Mouse (Mus musculus) embryonic facial prominence, embryonic 11.5 days (tissue): ENCODE measurements around the gene Adgrl2. TPM values are rescaled to one million over a fixed set of nuclear protein-coding genes. Genes with fewer than 3 reads are reported as not detected.

Experiments
- ATAC-seq: fragments of 200-750 bp; cut with Nextera tagmentation; replicated peaks from 2 replicates; pipeline ENCODE4 v1.8.0; 2017; ENCODE audit warnings: low read depth; ENCODE audit not compliant: insufficient number of reproducible peaks, low FRiP score, low TSS enrichment
- DNase-seq: peaks from one replicate; pipeline ENCODE4 v3.0.0-alpha.2; 2015; ENCODE audit warnings: low spot score
- H3K27ac ChIP-seq: fragments of 300-500 bp; sonication (generic); replicated peaks from 2 replicates; pipeline ENCODE4 v1.5.1; 2014; ENCODE audit warnings: mild to moderate bottlenecking, low read depth, low read length, control low read depth
- H3K27me3 ChIP-seq: fragments of 300-500 bp; sonication (generic); 2 replicates; pipeline ENCODE4 v1.6.1; 2014; ENCODE audit warnings: mild to moderate bottlenecking, low read length, moderate library complexity, mixed read lengths; ENCODE audit not compliant: control insufficient read depth, insufficient read depth
- H3K36me3 ChIP-seq: fragments of 300-500 bp; sonication (generic); replicated peaks from 2 replicates; pipeline ENCODE4 v1.6.1; 2014; ENCODE audit warnings: low read depth, mild to moderate bottlenecking, low read length, moderate library complexity, mixed read lengths; ENCODE audit not compliant: control insufficient read depth, insufficient read depth
- H3K4me1 ChIP-seq: fragments of 300-500 bp; sonication (generic); 2 replicates; pipeline ENCODE4 v1.6.1; 2014; ENCODE audit warnings: low read length, mixed read lengths; ENCODE audit not compliant: control insufficient read depth, insufficient read depth
- H3K4me2 ChIP-seq: fragments of 300-500 bp; sonication (generic); 2 replicates; pipeline ENCODE4 v1.6.1; 2014; ENCODE audit warnings: low read depth, mild to moderate bottlenecking, control low read depth, low read length, moderate library complexity
- H3K4me3 ChIP-seq: fragments of 300-500 bp; sonication (generic); 2 replicates; pipeline ENCODE4 v1.5.1; 2014; ENCODE audit warnings: low read depth, low read length, control low read depth
- H3K9ac ChIP-seq: fragments of 300-500 bp; sonication (generic); replicated peaks from 2 replicates; pipeline ENCODE4 v1.6.1; 2014; ENCODE audit warnings: mild to moderate bottlenecking, control low read depth, low read length
- H3K9me3 ChIP-seq: fragments of 300-500 bp; sonication (generic); replicated peaks from 2 replicates; pipeline ENCODE4 v1.6.1; 2016; ENCODE audit warnings: mild to moderate bottlenecking, low read length, inconsistent platforms, mixed read lengths; ENCODE audit not compliant: control insufficient read depth
- WGBS: fragments of 180-500 bp; shearing (Covaris S2); extraction: QIAGEN DNeasy Blood & Tissue Kit; methylation state at CpG from one replicate; pipeline ENCODE4 v1.1.7; 2014; 5-methylcytosine and 5-hydroxymethylcytosine counted together
- polyA plus RNA-seq: library from polyadenylated mRNA; unstranded; fragments of >200 nt; fragmentation: Nextera tagmentation; extraction: Ambion mirVana; gene quantifications from 2 replicates; pipeline ENCODE4 v1.2.1, GENCODE M21; 2014

Gene Adgrl2
- polyA plus RNA-seq, 1 experiment from 2014 or later: 113 TPM

DNA sequence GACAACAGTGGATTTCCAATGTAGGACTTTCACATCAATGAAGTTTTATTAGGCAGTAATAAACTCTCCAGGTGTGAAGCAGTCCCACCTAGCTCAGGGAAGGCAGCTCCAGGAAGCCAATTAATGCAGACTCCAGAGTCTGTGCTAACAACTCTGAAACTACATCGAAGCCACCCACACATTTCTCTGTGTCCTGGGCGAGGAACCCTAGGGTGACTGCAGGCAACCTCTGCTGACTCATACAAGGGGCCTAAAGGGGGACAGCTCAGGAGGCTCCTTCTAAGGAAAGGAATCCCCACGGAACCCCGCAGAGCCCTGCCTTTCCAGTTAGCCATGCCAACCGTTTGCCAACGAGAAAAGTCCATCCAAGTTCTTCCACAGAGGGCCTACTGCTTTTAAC is 90.5 kb downstream of the Adgrl2 start:
- no peak overlapping the region for H3K27ac ChIP-seq
- no peak overlapping the region for H3K4me2 ChIP-seq
- no peaks in the 10 kb centered on the region; the same call in 1 of the 2 replicates for H3K4me1 ChIP-seq
- no peaks in the 10 kb centered on the region for H3K36me3 ChIP-seq
- no peaks in the 10 kb centered on the region for H3K9me3 ChIP-seq
- no peak overlapping the region for H3K4me3 ChIP-seq
- DNase-seq (no peak), ATAC-seq (no peak)
- WGBS: 49% methylated on average over 6 of the region's 6 CpGs
- no peak overlapping the region for H3K9ac ChIP-seq
- H3K27me3 ChIP-seq: no peaks in the 10 kb centered on the region

DNA sequence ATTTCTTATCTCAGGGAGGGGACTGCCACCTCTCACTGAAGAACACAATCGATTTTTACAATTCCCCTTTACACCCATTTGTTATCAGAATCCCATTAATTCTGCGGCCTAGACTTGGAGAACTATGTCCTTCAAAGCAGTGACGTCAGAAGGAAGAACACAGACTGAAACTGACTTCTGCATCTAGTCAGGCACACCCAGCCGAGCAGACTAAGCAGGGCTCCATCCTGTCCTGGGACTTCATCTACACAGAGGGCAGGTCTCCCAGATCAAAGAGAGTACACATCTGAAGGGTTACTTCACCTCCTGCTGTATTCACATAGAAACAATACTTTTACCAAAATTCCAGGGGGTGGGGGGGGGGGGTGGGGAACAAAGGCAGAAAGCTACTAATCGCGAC is 90.9 kb downstream of the Adgrl2 start:
- no peak overlapping the region for H3K27ac ChIP-seq
- H3K4me2 ChIP-seq: no peak overlapping the region
- no peak overlapping the region for H3K9ac ChIP-seq
- no peaks in the 10 kb centered on the region for H3K9me3 ChIP-seq
- no peak overlapping the region for H3K4me3 ChIP-seq
- 0 out of 2 replicates have a peak, but pooled peaks have one; percentile 45 for ATAC-seq
- no peaks in the 10 kb centered on the region; the same call in 1 of the 2 replicates for H3K4me1 ChIP-seq
- H3K27me3 ChIP-seq: no peaks in the 10 kb centered on the region
- DNase-seq: no peak
- no peaks in the 10 kb centered on the region for H3K36me3 ChIP-seq
- 62% methylated on average over 6 of the region's 6 CpGs for WGBS

DNA sequence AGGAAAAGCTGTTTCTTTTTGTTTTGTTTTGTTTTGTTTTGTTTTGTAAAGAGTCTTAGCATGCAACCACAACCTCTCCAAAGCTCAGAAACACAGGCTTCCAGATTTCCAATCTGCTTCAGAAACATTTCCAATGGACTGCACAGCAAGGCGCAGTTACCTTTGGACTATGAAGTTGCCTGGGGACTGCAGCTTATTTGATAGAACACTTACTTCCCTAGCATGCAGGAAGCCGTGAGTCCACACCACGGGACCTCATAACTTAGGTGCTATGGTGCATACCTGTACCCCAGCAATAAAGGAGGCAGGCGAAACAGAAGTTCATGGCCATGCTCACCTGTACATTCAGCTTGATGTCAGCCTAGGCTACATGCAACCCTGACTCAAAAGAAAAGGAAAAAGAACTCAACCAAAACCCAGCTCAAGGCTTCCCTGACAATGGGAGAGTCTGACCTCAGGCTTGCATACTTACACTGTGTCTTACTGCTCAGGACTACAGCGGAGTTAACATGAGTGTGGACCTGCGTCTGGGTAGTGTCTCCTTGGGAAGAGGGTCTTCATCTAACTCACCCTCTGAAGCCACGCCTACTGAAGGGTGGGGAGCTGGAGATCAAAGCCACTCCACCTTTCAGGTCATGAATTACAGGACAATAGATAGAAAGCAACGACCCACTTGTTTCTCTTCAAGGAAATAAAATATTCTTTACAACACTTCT is 91.7 kb downstream of the Adgrl2 start:
- Histone ChIP-seq H3K27me3 (no peaks in the 10 kb centered on the region), H3K27ac (no peak overlapping the region), H3K4me1 (no peaks in the 10 kb centered on the region; the same call in 1 of the 2 replicates), H3K4me2 (no peak overlapping the region), H3K9ac (no peak overlapping the region), H3K4me3 (no peak overlapping the region), H3K36me3 (no peaks in the 10 kb centered on the region), H3K9me3 (no peaks in the 10 kb centered on the region)
- ATAC-seq: no peak
- no peak for DNase-seq
- 82% methylated on average over 8 of the region's 8 CpGs for WGBS

DNA sequence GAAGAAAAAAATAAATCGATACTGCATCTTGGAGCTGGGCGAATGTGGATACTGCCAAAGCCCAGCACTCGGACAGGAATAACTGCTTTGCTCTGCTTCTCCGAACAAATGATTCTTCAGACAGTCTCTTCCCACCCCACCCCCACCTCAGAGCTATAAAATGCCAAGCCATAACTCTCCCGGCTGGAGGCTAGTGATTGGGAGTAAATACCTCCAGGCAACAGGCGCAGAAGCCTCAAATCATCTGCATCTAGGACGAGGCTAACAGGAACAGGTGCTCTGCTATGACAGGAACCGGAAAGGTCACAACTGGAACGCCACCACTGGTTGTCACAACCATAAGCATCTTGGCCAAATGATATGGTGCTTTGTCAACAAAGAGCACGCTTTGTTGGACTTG is 94.1 kb downstream of the Adgrl2 start:
- Histone ChIP-seq H3K9me3 (no peaks in the 10 kb centered on the region), H3K4me1 (no peaks in the 10 kb centered on the region; the same call in 1 of the 2 replicates)
- WGBS: 75% methylated on average over 10 of the region's 10 CpGs

DNA sequence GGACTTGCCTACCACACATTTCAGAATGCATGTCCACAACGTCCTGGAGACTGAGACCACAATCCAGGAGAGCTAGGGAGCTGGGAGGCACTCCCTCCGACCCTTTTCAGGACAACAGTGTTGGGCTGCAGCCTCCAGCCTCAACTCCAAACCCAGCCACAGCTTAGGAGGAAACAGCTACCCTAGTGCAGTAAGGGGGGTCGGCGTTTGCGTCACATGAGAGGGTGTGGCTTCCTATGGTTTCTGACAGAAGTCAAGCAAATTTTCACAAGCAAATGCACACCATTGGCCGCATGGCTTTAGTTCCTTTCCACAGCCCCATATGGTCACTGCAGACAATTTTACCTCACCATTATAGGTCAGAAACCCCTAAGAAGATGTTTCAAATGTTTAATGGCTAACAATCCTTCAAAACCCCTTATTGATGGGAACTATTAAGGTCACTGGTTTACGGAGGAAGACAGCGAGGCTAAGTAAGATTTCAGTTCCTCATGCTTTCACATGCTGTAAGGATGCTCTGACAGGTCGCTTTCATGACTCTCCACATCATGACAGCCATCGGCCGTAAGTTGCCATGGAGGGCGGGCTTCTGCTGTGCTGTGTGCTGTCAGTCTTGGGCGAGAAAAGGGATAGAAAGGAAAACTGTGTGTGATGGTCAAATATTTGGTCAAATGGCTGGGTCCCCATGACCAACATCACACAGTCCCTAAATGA is 94.8 kb downstream of the Adgrl2 start:
- no peaks in the 10 kb centered on the region for H3K36me3 ChIP-seq
- H3K9ac ChIP-seq: no peak overlapping the region
- ATAC-seq: no peak
- H3K4me3 ChIP-seq: no peak overlapping the region
- H3K27ac ChIP-seq: no peak overlapping the region
- no peaks in the 10 kb centered on the region for H3K9me3 ChIP-seq
- no peaks in the 10 kb centered on the region for H3K27me3 ChIP-seq
- no peak overlapping the region for H3K4me2 ChIP-seq
- no peak for DNase-seq
- H3K4me1 ChIP-seq: no peaks in the 10 kb centered on the region; the same call in 1 of the 2 replicates
- WGBS: 81% methylated on average over 13 of the region's 13 CpGs

More for the DNA sequence above, 94.1 kb downstream of the Adgrl2 start:
- no peaks in the 10 kb centered on the region for H3K27me3 ChIP-seq
- ATAC-seq: no peak
- H3K27ac ChIP-seq: no peak overlapping the region
- no peak overlapping the region for H3K4me2 ChIP-seq
- H3K4me3 ChIP-seq: no peak overlapping the region
- DNase-seq: no peak
- no peaks in the 10 kb centered on the region for H3K36me3 ChIP-seq
- no peak overlapping the region for H3K9ac ChIP-seq

DNA sequence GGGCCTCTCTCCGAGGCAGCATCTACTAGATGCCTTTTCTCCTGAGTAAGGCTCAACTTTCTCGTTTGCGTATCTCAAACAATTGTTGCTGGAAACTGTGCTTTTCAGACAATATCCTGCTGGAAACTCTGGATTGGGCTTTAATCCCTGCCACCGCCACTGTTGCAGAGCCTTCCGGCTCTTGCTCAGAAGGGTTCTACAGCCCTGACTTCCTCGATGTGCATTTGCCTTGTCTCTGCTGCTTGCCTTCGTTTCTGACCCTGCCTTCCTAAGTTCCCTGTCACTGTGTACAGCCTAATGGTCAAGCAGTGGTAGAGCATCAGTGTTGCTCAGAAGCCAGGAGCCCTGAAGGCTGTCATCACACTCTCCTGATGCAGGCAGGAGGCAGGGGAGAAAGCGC is 95.5 kb downstream of the Adgrl2 start:
- WGBS: 83% methylated on average over 8 of the region's 8 CpGs
- Histone ChIP-seq H3K4me2 (no peak overlapping the region), H3K9me3 (no peaks in the 10 kb centered on the region), H3K9ac (no peak overlapping the region), H3K36me3 (no peaks in the 10 kb centered on the region), H3K27ac (no peak overlapping the region), H3K4me1 (no peaks in the 10 kb centered on the region; the same call in 1 of the 2 replicates), H3K4me3 (no peak overlapping the region), H3K27me3 (no peaks in the 10 kb centered on the region)
- DNase-seq (no peak), ATAC-seq (no peak)

DNA sequence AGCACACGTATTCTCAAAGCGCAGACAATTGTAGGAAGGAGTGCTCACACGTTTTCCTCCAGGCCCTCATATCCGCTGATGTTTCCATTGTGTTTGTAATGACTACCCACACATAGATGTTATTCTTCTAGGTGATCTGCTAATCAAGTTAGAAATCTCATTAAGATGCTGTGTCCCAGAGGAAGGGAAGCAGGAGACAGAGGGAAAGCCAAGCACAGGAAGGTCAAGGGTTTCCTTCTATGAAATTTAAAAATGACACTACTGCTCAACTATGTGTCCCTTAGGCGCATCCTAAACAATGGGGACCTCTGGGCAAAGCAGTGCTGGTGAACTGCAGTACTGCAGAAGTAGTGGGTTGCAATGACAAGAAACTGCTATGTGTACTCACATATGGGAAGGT is 102.5 kb downstream of the Adgrl2 start:
- Histone ChIP-seq H3K36me3 (no peaks in the 10 kb centered on the region), H3K27ac (no peak overlapping the region), H3K4me1 (no peaks in the 10 kb centered on the region), H3K27me3 (no peaks in the 10 kb centered on the region), H3K9ac (no peak overlapping the region), H3K4me3 (no peak overlapping the region), H3K9me3 (no peaks in the 10 kb centered on the region), H3K4me2 (no peak overlapping the region)
- DNase-seq: no peak
- WGBS: 88% methylated on average over 5 of the region's 5 CpGs
- no peak for ATAC-seq

DNA sequence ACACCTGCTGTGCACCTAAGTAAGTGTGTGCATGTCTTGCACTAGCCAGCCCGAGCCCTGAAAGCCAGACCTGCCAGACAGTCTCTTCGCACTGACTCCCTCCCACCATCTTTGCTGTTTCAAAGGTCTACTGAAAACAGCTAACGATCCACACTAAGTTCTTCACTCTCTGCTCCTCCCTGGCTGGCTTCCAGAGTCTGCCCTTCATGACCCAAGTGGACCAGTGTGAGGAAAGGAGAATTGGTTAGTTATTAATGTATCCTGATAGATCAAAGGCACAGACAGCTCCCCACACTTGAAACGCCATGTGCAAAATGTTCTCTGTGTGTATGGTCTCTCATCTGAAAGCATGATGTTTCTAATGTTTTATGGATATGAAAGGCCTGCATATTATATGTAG is 103.4 kb downstream of the Adgrl2 start:
- no peak for DNase-seq
- no peaks in the 10 kb centered on the region for H3K9me3 ChIP-seq
- H3K36me3 ChIP-seq: no peaks in the 10 kb centered on the region
- no peak overlapping the region for H3K27ac ChIP-seq
- no peak overlapping the region for H3K9ac ChIP-seq
- no peak for ATAC-seq
- H3K27me3 ChIP-seq: no peaks in the 10 kb centered on the region
- H3K4me1 ChIP-seq: no peaks in the 10 kb centered on the region
- no peak overlapping the region for H3K4me3 ChIP-seq
- 87% methylated on average over 4 of the region's 4 CpGs for WGBS
- no peak overlapping the region for H3K4me2 ChIP-seq
